Mouse (Mus musculus): ENCODE data around the gene Lrrc57.

Gene Lrrc57

GRCm38 (mm10) chr2:120608830-120609723, at the start of gene Lrrc57, which contains the start of gene Haus2:
Lrrc57 (minus strand) TSS chr2:120609520.
Haus2 (plus strand) TSS chr2:120609383.
- DNase-seq (ENCODE audit: low spot score), result peak; percentile 88

- DNase-seq (ENCODE audit: low spot score), result no peak
Observed at GRCm38 (mm10) chr2:120658486-120658885, 49.2 kb upstream of the Lrrc57 start.

GRCm38 (mm10) chr2:120656711-120657110, 47.4 kb upstream of the Lrrc57 start:
- no peak for DNase-seq (ENCODE audit: low spot score)

- DNase-seq (ENCODE audit: low spot score), result no peak
Observed at GRCm38 (mm10) chr2:120655905-120656304, 46.6 kb upstream of the Lrrc57 start.

- no peak for DNase-seq (ENCODE audit: low spot score)
Observed at GRCm38 (mm10) chr2:120654693-120655092, 45.4 kb upstream of the Lrrc57 start.

- no peak for DNase-seq (ENCODE audit: low spot score)
Observed at GRCm38 (mm10) chr2:120652925-120653284, 43.6 kb upstream of the Lrrc57 start.

- DNase-seq (ENCODE audit: low spot score), result no peak
Observed at GRCm38 (mm10) chr2:120652256-120652924, 43.1 kb upstream of the Lrrc57 start.

- no peak for DNase-seq (ENCODE audit: low spot score)
Observed at GRCm38 (mm10) chr2:120646777-120647176, 37.5 kb upstream of the Lrrc57 start.

- DNase-seq (ENCODE audit: low spot score), result no peak
Observed at GRCm38 (mm10) chr2:120643836-120644235, 34.5 kb upstream of the Lrrc57 start.

- DNase-seq (ENCODE audit: low spot score), result no peak
Observed at GRCm38 (mm10) chr2:120640835-120641234, 31.5 kb upstream of the Lrrc57 start.

GRCm38 (mm10) chr2:120631957-120632356, 22.6 kb upstream of the Lrrc57 start:
- DNase-seq (ENCODE audit: low spot score), result no peak

GRCm38 (mm10) chr2:120631521-120631920, 22.2 kb upstream of the Lrrc57 start:
- no peak for DNase-seq (ENCODE audit: low spot score)

- no peak for DNase-seq (ENCODE audit: low spot score)
Observed at GRCm38 (mm10) chr2:120630655-120631054, 21.3 kb upstream of the Lrrc57 start.

- DNase-seq (ENCODE audit: low spot score), result no peak
Observed at GRCm38 (mm10) chr2:120630246-120630645, 20.9 kb upstream of the Lrrc57 start.

GRCm38 (mm10) chr2:120628886-120629735, 19.8 kb upstream of the Lrrc57 start, which contains the start of gene Stard9:
Stard9 (plus strand) TSS chr2:120629121.
- peak; percentile 82 for DNase-seq (ENCODE audit: low spot score)

GRCm38 (mm10) chr2:120628076-120628865, 19.0 kb upstream of the Lrrc57 start:
- DNase-seq (ENCODE audit: low spot score), result no peak

GRCm38 (mm10) chr2:120622920-120623319, 13.6 kb upstream of the Lrrc57 start:
- DNase-seq (ENCODE audit: low spot score), result no peak

GRCm38 (mm10) chr2:120619538-120619937, 10.2 kb upstream of the Lrrc57 start:
- no peak for DNase-seq (ENCODE audit: low spot score)

GRCm38 (mm10) chr2:120616279-120617163, 7.2 kb upstream of the Lrrc57 start:
- no peak for DNase-seq (ENCODE audit: low spot score)

- no peak for DNase-seq (ENCODE audit: low spot score)
Observed at GRCm38 (mm10) chr2:120606021-120606690, 3.2 kb downstream of the Lrrc57 start.

Measured in ovary, postnatal 10 days (tissue).